Mouse (Mus musculus) left cerebral cortex, adult 2 months (tissue): Measurements from ENCODE around the gene Tmem145. TPM values are rescaled to one million over a fixed set of nuclear protein-coding genes. Genes with fewer than 3 reads are reported as not detected.
"Not testable (repeated sequence)": the region's sequence is repeated elsewhere in the genome, so short reads cannot be mapped to it uniquely, and the experiment has no call there.

Source experiments
- DNase-seq, 2 experiments: peaks; one replicate each; pipeline ENCODE4 v3.0.0; 2021 to 2022; ENCODE audit warnings: low spot score in 2 of 2, mixed read lengths in 1 of 2; ENCODE audit errors: extremely low spot score in 1 of 2
- H3K27ac ChIP-seq: fragments of 200-600 bp; 2 replicates; pipeline ENCODE4 v1.8.1; 2022
- H3K4me3 ChIP-seq: fragments of 200-600 bp; 2 replicates; pipeline ENCODE4 v1.8.1; 2022
- CTCF ChIP-seq: fragments of 200-600 bp; IDR thresholded peaks from 2 replicates; pipeline ENCODE4 v1.8.1; 2022; ENCODE audit warnings: antibody characterized with exemption, mild to moderate bottlenecking, moderate library complexity
- intact Hi-C: fragments of 180-260 bp; cut with DNase I; formaldehyde crosslinking; loops from one replicate; pipeline ENCODE4 v1.15.1; 2025
- long read RNA-seq, 2 experiments: library from polyadenylated mRNA; stranded (forward); transcript quantifications; one replicate each; pipeline ENCODE4 v2.0.0; 2021; ENCODE audit warnings: borderline mapping rate in 2 of 2
- total RNA-seq, 2 experiments: library from RNA; stranded (reverse); gene quantifications; 2 replicates each; pipeline ENCODE4 v1.2.3; 2021

Tmem145 gene
- total RNA-seq, result 10 to 100 TPM; 51.8 to 59.3 TPM
- long read RNA-seq, experiment 1, transcript Tmem145-201 (15 exons, 2,298 nt), result major isoform, 32 of 90 reads
- long read RNA-seq, experiment 1, partial matches to known transcripts, result 6 of 90 reads
- long read RNA-seq, experiment 1, other reads (novel, unspliced or antisense), result 49 of 90 reads
- long read RNA-seq, experiment 2, transcript Tmem145-201 (15 exons, 2,298 nt), result major isoform, 26 of 101 reads
- long read RNA-seq, experiment 2, partial matches to known transcripts, result 12 of 101 reads
- long read RNA-seq, experiment 2, other reads (novel, unspliced or antisense), result 61 of 101 reads

GRCm38 (mm10) chr7:25305956-25306613 lies at the start of gene Tmem145:
Tmem145 (plus strand) TSS chr7:25306106.
- Histone ChIP-seq H3K27ac (peak within 1 kb of the TSS; percentile 83), H3K4me3 (peak within 1 kb of the TSS; percentile 82)
- intact Hi-C loops, result no loop called here
- TF ChIP-seq CTCF, result no peak; the same call in 1 of the 2 replicates
- DNase-seq, result peak in 1 of 2 experiments; percentile 58

GRCm38 (mm10) chr7:25261896-25262295 lies 44.0 kb upstream of the Tmem145 start:
- Histone ChIP-seq H3K27ac (no peak overlapping the region), H3K4me3 (no peak overlapping the region)
- intact Hi-C loops, result no loop called here
- TF ChIP-seq CTCF, result no peak
- no peak for DNase-seq

- Histone ChIP-seq H3K4me3 (no peak overlapping the region), H3K27ac (no peak overlapping the region)
- no peak for TF ChIP-seq CTCF
- intact Hi-C loops, result no loop called here
- no peak for DNase-seq
These were observed 41.7 kb upstream of the Tmem145 start for GRCm38 (mm10) chr7:25263968-25264870.

DNA sequence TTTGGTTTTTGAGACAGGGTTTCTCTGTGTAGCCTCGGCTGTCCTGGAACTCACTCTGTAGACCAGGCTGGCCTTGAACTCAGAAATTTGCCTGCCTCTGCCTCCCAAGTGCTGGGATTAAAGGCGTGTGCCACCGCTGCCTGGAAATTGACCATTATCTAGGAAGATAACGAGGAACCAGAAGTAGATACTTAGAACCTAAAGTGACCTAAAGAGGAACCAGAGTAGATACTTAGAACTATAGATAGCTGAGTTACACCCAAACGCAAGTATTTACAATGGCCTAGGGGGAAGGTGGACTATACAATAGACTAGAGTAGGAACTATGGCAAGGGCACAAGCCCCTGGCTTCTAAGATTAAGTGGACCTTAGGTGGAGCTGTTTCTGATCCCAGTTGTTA lies 40.2 kb upstream of the Tmem145 start:
- H3K27ac ChIP-seq, intact Hi-C loops, DNase-seq: not testable (repeated sequence)

GRCm38 (mm10) chr7:25266180-25266962 lies 39.5 kb upstream of the Tmem145 start:
- no peak for DNase-seq
- Histone ChIP-seq H3K27ac (no peak overlapping the region), H3K4me3 (no peak overlapping the region)
- intact Hi-C loops, result no loop called here
- TF ChIP-seq CTCF, result no peak

More for the DNA sequence above, 40.2 kb upstream of the Tmem145 start:
- H3K4me3 ChIP-seq, result not testable (repeated sequence)

DNA sequence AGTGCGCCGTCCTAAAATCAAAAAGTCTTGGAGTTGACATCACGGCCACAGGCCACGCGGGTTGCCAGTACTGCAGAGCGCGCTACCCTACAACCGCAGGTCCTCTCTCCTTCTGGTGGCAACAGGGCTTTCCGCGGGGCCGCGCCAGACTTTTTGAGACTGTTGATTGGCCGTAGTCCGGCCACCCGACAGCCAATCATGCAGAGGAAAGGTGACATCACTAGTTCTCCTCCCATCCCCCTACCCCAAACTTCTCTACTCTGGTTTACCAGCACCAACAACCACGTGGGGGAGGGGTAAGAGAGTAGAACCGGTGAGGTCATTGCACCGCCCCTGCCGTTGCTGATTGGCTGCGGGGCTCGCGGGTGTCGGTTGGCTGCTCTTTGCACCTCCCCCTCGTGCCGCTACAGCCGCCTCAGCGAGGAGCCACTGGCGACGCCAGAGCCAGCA lies 38.6 kb upstream of the Tmem145 start, which contains the start of gene Cic:
TSS of gene Cic (plus strand) at position 404 of the 450 bp plus-strand sequence.
- Histone ChIP-seq H3K4me3 (peak within 1 kb of the TSS; percentile 61), H3K27ac (peak within 1 kb of the TSS; percentile 98)
- no peak; the same call in 1 of the 2 replicates for TF ChIP-seq CTCF
- peak; percentile 97 to 98 for DNase-seq
- intact Hi-C loops, result loop anchor here (1.0 kb wide), 1 partner anchor 15 kb away; no protein-coding TSS in a partner anchor

DNA sequence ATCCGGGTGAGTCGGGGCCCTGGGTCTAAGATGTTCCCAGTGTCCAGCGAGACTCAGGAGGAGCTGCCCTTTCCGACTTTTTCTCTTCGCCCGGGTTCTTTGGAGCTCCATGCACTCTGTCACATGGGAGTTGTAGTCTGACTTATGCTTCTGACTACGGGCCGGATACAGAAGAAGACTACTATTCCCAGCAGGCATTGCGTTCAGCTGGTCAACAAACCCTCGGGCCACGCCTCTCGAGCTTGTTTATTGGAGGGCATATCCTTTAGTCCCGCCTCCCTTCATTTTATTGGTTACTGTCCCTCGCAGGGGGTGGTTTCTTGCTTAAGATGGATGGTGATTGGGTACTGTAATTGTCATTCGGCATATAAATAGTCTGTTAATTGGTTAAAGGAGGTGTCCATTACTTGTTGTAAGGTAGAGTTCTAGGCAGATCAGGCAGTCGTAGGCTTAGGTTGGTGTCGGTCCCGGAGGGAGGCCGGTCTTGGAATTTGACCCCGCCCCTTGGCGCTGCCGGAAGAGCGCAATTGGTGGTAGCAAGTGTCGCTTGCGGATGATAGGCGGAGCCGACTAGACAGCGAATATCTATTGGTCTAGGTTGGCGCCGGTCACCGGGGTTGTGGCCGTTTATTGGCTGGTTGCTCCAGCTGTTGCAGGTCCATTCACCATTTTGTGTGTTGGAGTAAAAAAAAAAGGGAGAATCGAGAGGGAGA lies 38.0 kb upstream of the Tmem145 start:
- H3K27ac ChIP-seq, result peak overlapping the region; percentile 98
- TF ChIP-seq CTCF, result no peak
- DNase-seq, result peak; percentile 97 to 100
- peak overlapping the region; percentile 61 for H3K4me3 ChIP-seq
- intact Hi-C loops, result loop anchor here (1.0 kb wide), 1 partner anchor 16 kb away; no protein-coding TSS in a partner anchor

- intact Hi-C loops, result no loop called here
- Histone ChIP-seq H3K4me3 (peak overlapping the region; percentile 58), H3K27ac (peak overlapping the region; percentile 89)
- TF ChIP-seq CTCF, result no peak
- DNase-seq, result no peak
These were observed 37.3 kb upstream of the Tmem145 start for GRCm38 (mm10) chr7:25268588-25268987.

DNA sequence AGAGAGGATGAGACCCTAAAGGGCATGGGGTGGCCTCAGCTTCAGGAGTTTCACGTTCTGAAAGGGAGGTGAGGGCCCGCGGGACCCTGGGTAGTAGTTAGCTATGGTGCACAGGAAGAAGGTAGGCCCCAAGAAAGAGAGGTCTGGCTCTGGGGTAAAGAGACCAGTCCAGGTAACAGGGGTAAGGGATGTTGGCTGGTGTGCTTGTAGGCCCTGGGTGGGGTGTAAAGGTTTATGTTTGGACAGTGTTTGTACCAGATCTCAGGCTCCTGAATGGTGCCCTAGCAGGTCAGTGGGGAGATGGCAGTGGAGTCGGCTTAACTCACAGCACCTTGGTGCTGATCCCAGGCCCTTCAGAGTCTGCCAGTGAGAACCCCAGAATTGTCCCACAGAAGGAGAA lies 36.9 kb upstream of the Tmem145 start:
- peak in 1 of 2 experiments; percentile 13 for DNase-seq
- no peak for TF ChIP-seq CTCF
- Histone ChIP-seq H3K27ac (peak overlapping the region; percentile 89), H3K4me3 (peak overlapping the region; percentile 58)
- intact Hi-C loops, result no loop called here

DNA sequence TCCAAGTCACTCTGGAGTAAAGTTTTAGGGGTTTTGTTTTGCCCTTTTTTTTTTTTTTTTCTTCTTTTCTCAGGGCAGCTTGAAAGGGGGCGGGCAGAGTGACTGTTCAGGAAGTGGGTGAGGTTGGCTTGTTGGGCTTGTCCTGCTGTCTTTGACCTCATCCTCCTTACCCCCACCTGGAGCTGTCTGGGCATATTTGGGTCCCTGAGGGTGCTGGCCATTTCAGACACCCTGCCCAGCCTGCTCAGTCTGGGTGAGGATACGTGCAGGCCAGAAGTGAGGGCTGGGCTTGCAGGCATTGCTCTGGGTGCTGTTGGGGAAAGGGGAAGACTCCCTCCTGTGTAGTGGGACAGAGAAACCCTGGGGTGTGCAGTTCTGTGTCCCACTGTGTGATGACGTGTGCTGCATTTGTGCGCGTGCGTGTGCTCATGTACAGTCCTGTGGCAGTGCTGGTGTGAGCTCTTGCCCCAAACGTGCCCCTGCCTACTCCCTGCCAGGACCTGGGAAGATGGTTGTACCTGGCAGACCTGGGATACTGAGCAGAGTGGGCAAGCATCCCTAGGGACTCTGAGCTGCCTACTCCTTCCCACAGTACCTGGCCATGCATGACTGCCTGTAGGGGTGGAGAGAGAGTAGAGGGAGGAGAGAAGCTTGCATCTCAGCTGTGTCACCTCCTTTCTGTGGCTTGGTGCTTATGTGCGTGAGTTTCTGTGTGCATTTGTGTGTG lies 36.2 kb upstream of the Tmem145 start:
- TF ChIP-seq CTCF, result no peak
- intact Hi-C loops, result no loop called here
- peak overlapping the region; percentile 58 for H3K4me3 ChIP-seq
- H3K27ac ChIP-seq, result peak overlapping the region; percentile 89; the same call in 1 of the 2 replicates
- no peak for DNase-seq
